12 mouse cellular contexts compared by ENCODE assay signal in genomic region chr7:46400346-46400745, GRCm38 (mm10). TPM values are rescaled to one million over a fixed set of nuclear protein-coding genes. Genes with fewer than 3 reads are reported as not detected.
DNase-seq lines count a peak whose midpoint lies in the region; ATAC-seq and TF ChIP-seq lines count a peak whose summit lies in the region.
"Had no signal": no experiment of that assay in that cellular context is flagged by ENCODE, and none has a peak within 500 bp of the region (broad histone marks: within the 10 kb centered on the region; RNA-seq: fewer than 3 reads in every experiment).

No protein-coding gene starts in this region.

- H3K4me2 ChIP-seq in forebrain, embryonic 16.5 days (ENCODE audit: low read length) = peak overlapping the region; percentile 87
- peak overlapping the region; percentile 82 for H3K4me2 ChIP-seq in neural tube, embryonic 14.5 days (ENCODE audit: low read depth, low read length)

- H3K4me1 ChIP-seq in forebrain, embryonic 16.5 days (replicated peaks; ENCODE audit: control insufficient read depth, insufficient read depth, low read length) = peaks cover 47% of the 10 kb centered on the region
- peaks cover 21% of the 10 kb centered on the region; the same call in 1 of the 2 replicates for H3K4me1 ChIP-seq in neural tube, embryonic 14.5 days (ENCODE audit: control insufficient read depth, insufficient read depth, low read length)

- peak overlapping the region; percentile 49 for H3K9ac ChIP-seq in forebrain, embryonic 16.5 days (replicated peaks; ENCODE audit: low read depth, low read length)
- peak overlapping the region; percentile 46 for H3K9ac ChIP-seq in neural tube, embryonic 14.5 days (replicated peaks; ENCODE audit: low read depth, low read length)

- no peak for DNase-seq in layer of hippocampus, adult 2 months (ENCODE audit: low spot score in 2 of 2)
- no peak for DNase-seq in layer of hippocampus, adult 9-10 months (ENCODE audit: low spot score)
- peak; percentile 40 for DNase-seq in cerebellum, adult 9-10 months
- no peak for DNase-seq in lung, postnatal 4 days
- DNase-seq in right cerebral cortex, adult 2 months (ENCODE audit: low spot score in 2 of 2) = no peak
- DNase-seq: adrenal gland, postnatal 36 days; kidney, adult 9 months; lung, postnatal 36 days; right cerebral cortex, postnatal 14 days had no signal

- 28% methylated on average over 8 of the region's 8 CpGs for WGBS in forebrain, embryonic 16.5 days
- 27% methylated on average over 8 of the region's 8 CpGs for WGBS in neural tube, embryonic 14.5 days

- no peak for ATAC-seq in forebrain, embryonic 16.5 days
- no peak for ATAC-seq in neural tube, embryonic 14.5 days (ENCODE audit: low read depth)

- H3K27me3 ChIP-seq in forebrain, embryonic 16.5 days (replicated peaks; ENCODE audit: control insufficient read depth, insufficient read depth, low read length) = peaks cover 11% of the 10 kb centered on the region
- H3K27me3 ChIP-seq in neural tube, embryonic 14.5 days (ENCODE audit: control insufficient read depth, insufficient read depth, low read length) = peaks cover 12% of the 10 kb centered on the region

- H3K9me3 ChIP-seq in forebrain, embryonic 16.5 days (ENCODE audit: control insufficient read depth, low read length) = no peaks in the 10 kb centered on the region
- H3K9me3 ChIP-seq in neural tube, embryonic 14.5 days (ENCODE audit: control insufficient read depth, low read length) = no peaks in the 10 kb centered on the region

- peak overlapping the region; percentile 83 for H3K4me3 ChIP-seq in layer of hippocampus, adult 2 months
- H3K4me3 ChIP-seq in forebrain, embryonic 16.5 days (replicated peaks; ENCODE audit: low read length) = peak overlapping the region; percentile 34
- peak overlapping the region; percentile 32 for H3K4me3 ChIP-seq in neural tube, embryonic 14.5 days (ENCODE audit: low read depth, low read length)

- H3K36me3 ChIP-seq in forebrain, embryonic 16.5 days (ENCODE audit: control insufficient read depth, insufficient read depth) = no peaks in the 10 kb centered on the region
- no peaks in the 10 kb centered on the region for H3K36me3 ChIP-seq in neural tube, embryonic 14.5 days (ENCODE audit: control insufficient read depth, insufficient read depth, low read length)

- H3K27ac ChIP-seq in layer of hippocampus, adult 2 months = peak overlapping the region; percentile 86
- no peak overlapping the region for H3K27ac ChIP-seq in forebrain, embryonic 16.5 days (ENCODE audit: low read length)
- H3K27ac ChIP-seq in neural tube, embryonic 14.5 days (ENCODE audit: low read depth, low read length) = no peak overlapping the region

- no peak for TF ChIP-seq CTCF in layer of hippocampus, adult 2 months (conservative IDR thresholded peaks at IDR 0.05)

RNA-seq across cellular contexts. Expression of gene Kcnc1, which starts 4.0 kb away (rescaled TPM):
- total RNA-seq in layer of hippocampus, adult 2 months (2021) = 100 to 1,000 TPM; 120 TPM
- polyA plus RNA-seq in forebrain, embryonic 16.5 days (2015; fragmentation: Nextera tagmentation; extraction: Ambion mirVana) = 7.6 and 8.4 TPM in 2 replicates
- polyA plus RNA-seq in neural tube, embryonic 14.5 days (2014; fragmentation: Nextera tagmentation; extraction: Ambion mirVana) = 16.1 and 20.5 TPM in 2 replicates

RNA-seq across cellular contexts. Expression of gene Myod1, which starts 24.1 kb away (rescaled TPM):
- under 1 TPM in 1 of 2 experiments, not detected in 1; 0.20 TPM for total RNA-seq in layer of hippocampus, adult 2 months (2021)
- 0.14 TPM in 1 of 2 replicates, not detected in the other for polyA plus RNA-seq in forebrain, embryonic 16.5 days (2015; fragmentation: Nextera tagmentation; extraction: Ambion mirVana)
- polyA plus RNA-seq in neural tube, embryonic 14.5 days (2014; fragmentation: Nextera tagmentation; extraction: Ambion mirVana) = 0.24 TPM in 1 of 2 replicates, not detected in the other
- total RNA-seq: adrenal gland, postnatal 36 days; hematopoietic stem cell, adult 5-6 weeks had no signal

Comparison
In these comparisons a context has a peak if more than half of its experiments do, and no peak if none do; other contexts are left out.
1. H3K4me3 ChIP-seq: peak in every context shown above with its lines; median percentile 83 in layer of hippocampus, adult 2 months; 34 in forebrain, embryonic 16.5 days; 32 in neural tube, embryonic 14.5 days.